ENCODE assay signal across 8 mouse cellular contexts in genomic region chr2:118491281-118491731, GRCm38 (mm10). TPM values are rescaled to one million over a fixed set of nuclear protein-coding genes. Genes with fewer than 3 reads are reported as not detected.
DNase-seq lines count a peak whose midpoint lies in the region; ATAC-seq and TF ChIP-seq lines count a peak whose summit lies in the region.

No protein-coding gene starts in this region.

- no peak overlapping the region for H3K4me2 ChIP-seq in kidney, embryonic 15.5 days
- no peak overlapping the region for H3K4me2 ChIP-seq in midbrain, embryonic 13.5 days (replicated peaks)

- H3K36me3 ChIP-seq in kidney, embryonic 15.5 days, result no peaks in the 10 kb centered on the region
- H3K36me3 ChIP-seq in midbrain, embryonic 13.5 days, result no peaks in the 10 kb centered on the region

- H3K27ac ChIP-seq in kidney, embryonic 15.5 days, result peak overlapping the region; percentile 87
- no peak overlapping the region for H3K27ac ChIP-seq in midbrain, embryonic 13.5 days

- H3K9me3 ChIP-seq in kidney, embryonic 15.5 days (replicated peaks), result no peaks in the 10 kb centered on the region
- no peaks in the 10 kb centered on the region for H3K9me3 ChIP-seq in midbrain, embryonic 13.5 days

- H3K4me1 ChIP-seq in lung, adult 2 months (ENCODE audit: control insufficient read depth, insufficient read depth, low read length), result peaks cover 24% of the 10 kb centered on the region
- H3K4me1 ChIP-seq in kidney, embryonic 15.5 days, result peaks cover 39% of the 10 kb centered on the region
- H3K4me1 ChIP-seq in midbrain, embryonic 13.5 days (replicated peaks), result peaks cover 7% of the 10 kb centered on the region; the same call in 1 of the 2 replicates

- ATAC-seq in kidney, embryonic 15.5 days (replicated peaks; ENCODE audit: low FRiP score), result peak; percentile 19; the same call in 1 of the 2 replicates
- no peak for ATAC-seq in midbrain, embryonic 13.5 days

- WGBS in lung, adult 2 months, result 33% methylated on average over 5 of the region's 5 CpGs
- 37% methylated on average over 5 of the region's 5 CpGs for WGBS in kidney, embryonic 15.5 days
- WGBS in midbrain, embryonic 13.5 days, result 52% methylated on average over 5 of the region's 5 CpGs

- DNase-seq in lung, adult 18-20 months, result peak; percentile 24 to 36
- no peak for DNase-seq in lung, adult 2 months
- peak; percentile 31 for DNase-seq in brain, adult 2 months (ENCODE audit: low read depth, low spot score)
- peak; percentile 51 for DNase-seq in lung, postnatal 25 days (ENCODE audit: low spot score)
- DNase-seq in yolk sac, embryonic 10.5 days (ENCODE audit: low spot score), result peak; percentile 53
- DNase-seq in frontal cortex, postnatal 25 days (ENCODE audit: low spot score in 2 of 2), result no peak

- H3K9ac ChIP-seq in kidney, embryonic 15.5 days, result no peak overlapping the region
- H3K9ac ChIP-seq in midbrain, embryonic 13.5 days (replicated peaks), result no peak overlapping the region

- no peak for TF ChIP-seq CTCF in lung, adult 2 months (IDR thresholded peaks at IDR 0.05; ENCODE audit: insufficient read depth, low read length)

- no peak for TF ChIP-seq POLR2A in lung, adult 2 months (IDR thresholded peaks at IDR 0.05; ENCODE audit: borderline replicate concordance, extremely low read depth, low read depth, low read length)

- H3K27me3 ChIP-seq in kidney, embryonic 15.5 days, result no peaks in the 10 kb centered on the region
- no peaks in the 10 kb centered on the region for H3K27me3 ChIP-seq in midbrain, embryonic 13.5 days

- no peak overlapping the region for H3K4me3 ChIP-seq in lung, adult 2 months (replicated peaks; ENCODE audit: extremely low read depth, low read depth, low read length)
- no peak overlapping the region for H3K4me3 ChIP-seq in kidney, embryonic 15.5 days (replicated peaks)
- H3K4me3 ChIP-seq in midbrain, embryonic 13.5 days (replicated peaks), result no peak overlapping the region

RNA-seq across cellular contexts. Expression of gene Srp14, which starts 11.8 kb away (rescaled TPM):
- polyA plus RNA-seq in lung, adult 2 months (2012; rRNA removed), result 53.4 and 70.5 TPM in 2 replicates
- polyA plus RNA-seq in kidney, embryonic 15.5 days (2015; fragmentation: Nextera tagmentation; extraction: Ambion mirVana), result 224 and 241 TPM in 2 replicates
- 353 and 358 TPM in 2 replicates for polyA plus RNA-seq in midbrain, embryonic 13.5 days (2015; fragmentation: Nextera tagmentation; extraction: Ambion mirVana)

RNA-seq across cellular contexts. Expression of gene Bmf, which starts 58.2 kb away (rescaled TPM):
- 31.5 and 35.9 TPM in 2 replicates for polyA plus RNA-seq in lung, adult 2 months (2012; rRNA removed)
- polyA plus RNA-seq in kidney, embryonic 15.5 days (2015; fragmentation: Nextera tagmentation; extraction: Ambion mirVana), result 7.6 and 8.2 TPM in 2 replicates
- polyA plus RNA-seq in midbrain, embryonic 13.5 days (2015; fragmentation: Nextera tagmentation; extraction: Ambion mirVana), result 4.0 and 4.7 TPM in 2 replicates

Comparison
In these comparisons a context has a peak if more than half of its experiments do, and no peak if none do; other contexts are left out.
1. DNase-seq: peak in lung, adult 18-20 months (2 of 2), brain, adult 2 months (single experiment), lung, postnatal 25 days (single experiment) and yolk sac, embryonic 10.5 days (single experiment); none in lung, adult 2 months (single experiment) and frontal cortex, postnatal 25 days (0 of 2).